Mouse (Mus musculus) olfactory bulb, adult 2 months (tissue): ENCODE measurements around the gene Adamtsl1.

ENCODE experiments used
- CTCF ChIP-seq: fragments of 200-500 bp; IDR thresholded peaks from 2 replicates; pipeline ENCODE4 v1.5.1; 2012; ENCODE audit warnings: low read depth, mild to moderate bottlenecking, low read length, moderate library complexity; ENCODE audit not compliant: insufficient read depth
- POLR2A ChIP-seq: fragments of 200-500 bp; IDR thresholded peaks from 2 replicates; pipeline ENCODE4 v1.6.1; 2012; ENCODE audit warnings: mild to moderate bottlenecking, low read depth, low read length, moderate library complexity; ENCODE audit not compliant: insufficient read depth

- TF ChIP-seq POLR2A (no peak), CTCF (no peak)
Observed at GRCm38 (mm10) chr4:86006596-86006995, 492.6 kb downstream of the Adamtsl1 start.
